Mouse (Mus musculus): ENCODE measurements around the gene Szrd1. TPM values are rescaled to one million over a fixed set of nuclear protein-coding genes. Genes with fewer than 3 reads are reported as not detected.

Szrd1 gene
- polyA plus RNA-seq, 1 experiment from 2014 or later, result 24.7 TPM

DNA sequence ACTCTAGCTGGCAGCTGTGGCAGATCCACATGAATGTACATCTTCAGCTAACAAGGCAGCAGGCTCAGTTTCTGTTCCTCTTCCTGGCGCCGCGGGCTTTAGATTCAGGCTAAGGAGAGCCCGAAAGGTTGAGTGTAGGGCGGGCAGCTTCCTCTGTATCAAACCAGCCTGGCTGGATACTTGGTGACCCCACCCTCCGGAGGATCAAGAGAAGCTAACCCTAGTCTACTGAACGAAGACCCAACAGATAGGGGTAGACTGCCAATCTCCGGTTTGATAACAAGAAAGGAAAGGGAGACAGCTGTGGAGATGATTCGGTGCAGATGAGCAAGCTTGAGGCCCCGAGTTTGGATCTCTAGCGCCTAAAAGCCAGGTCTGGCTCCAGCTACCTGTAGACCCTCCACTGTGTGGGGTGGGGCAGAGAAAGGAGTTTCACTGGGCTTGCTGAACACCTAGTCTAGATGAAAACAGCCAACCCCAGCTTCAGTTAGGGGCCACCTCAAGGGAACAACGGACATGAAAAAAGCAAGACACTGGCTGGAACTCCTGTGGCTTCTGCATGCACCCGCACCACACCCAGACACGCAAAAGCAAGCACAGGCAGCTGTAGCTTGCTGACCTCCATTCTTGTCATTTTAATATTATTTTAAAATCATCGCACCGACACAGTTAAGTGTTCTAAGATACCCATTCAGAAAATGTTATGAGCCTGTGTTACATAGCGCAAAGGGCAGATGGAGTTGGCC lies 62.6 kb downstream of the Szrd1 start:
- Histone ChIP-seq H3K9ac (ENCODE audit: low read depth, low read length) (peak overlapping the region; percentile 90), H3K27me3 (replicated peaks; ENCODE audit: control insufficient read depth, insufficient read depth, low read length) (no peaks in the 10 kb centered on the region), H3K9me3 (ENCODE audit: control insufficient read depth, low read length) (no peaks in the 10 kb centered on the region), H3K4me1 (replicated peaks; ENCODE audit: control insufficient read depth, insufficient read depth, low read length) (peaks cover 26% of the 10 kb centered on the region), H3K4me2 (peak overlapping the region; percentile 91), H3K4me3 (ENCODE audit: low read depth, low read length) (peak overlapping the region; percentile 99), H3K36me3 (ENCODE audit: control insufficient read depth, insufficient read depth, low read length) (peaks cover 18% of the 10 kb centered on the region), H3K27ac (ENCODE audit: low read depth, low read length) (peak overlapping the region; percentile 97)
- ATAC-seq (replicated peaks; ENCODE audit: low FRiP score) (peak; percentile 84), DNase-seq (ENCODE audit: low spot score) (peak; percentile 46)
- WGBS, result 36% methylated on average over 17 of the region's 17 CpGs

DNA sequence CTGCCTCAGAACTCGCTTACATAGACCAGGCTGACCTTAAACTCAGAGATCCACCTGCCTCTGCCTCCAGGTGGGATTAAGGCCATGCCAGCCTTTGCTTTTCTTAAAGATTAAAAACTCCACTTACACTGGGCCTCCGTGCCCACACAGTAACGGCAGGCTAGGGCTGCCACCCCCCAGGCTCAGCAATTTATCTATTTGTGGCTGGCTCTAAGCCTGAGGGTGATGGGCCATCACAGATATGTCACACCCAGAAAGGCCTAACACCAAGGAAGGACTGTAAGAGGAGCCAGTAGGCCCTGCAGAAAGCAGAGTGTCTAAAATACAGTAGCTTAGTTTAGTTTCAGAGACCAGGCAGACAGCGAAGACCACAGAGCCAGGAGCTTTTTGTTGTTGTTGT lies 65.5 kb downstream of the Szrd1 start:
- Histone ChIP-seq H3K36me3 (ENCODE audit: control insufficient read depth, insufficient read depth, low read length) (peaks cover 38% of the 10 kb centered on the region), H3K4me2 (peak overlapping the region; percentile 91), H3K4me3 (ENCODE audit: low read depth, low read length) (peak overlapping the region; percentile 24; the same call in 1 of the 2 replicates), H3K9me3 (ENCODE audit: control insufficient read depth, low read length) (no peaks in the 10 kb centered on the region), H3K27ac (ENCODE audit: low read depth, low read length) (peak overlapping the region; percentile 74), H3K9ac (ENCODE audit: low read depth, low read length) (peak overlapping the region; percentile 11; the same call in 1 of the 2 replicates), H3K4me1 (replicated peaks; ENCODE audit: control insufficient read depth, insufficient read depth, low read length) (peaks cover 36% of the 10 kb centered on the region), H3K27me3 (replicated peaks; ENCODE audit: control insufficient read depth, insufficient read depth, low read length) (no peaks in the 10 kb centered on the region)
- WGBS, result 60% methylated on average over 4 of the region's 4 CpGs
- ATAC-seq (replicated peaks; ENCODE audit: low FRiP score), result peak; percentile 73
- DNase-seq (ENCODE audit: low spot score), result no peak

DNA sequence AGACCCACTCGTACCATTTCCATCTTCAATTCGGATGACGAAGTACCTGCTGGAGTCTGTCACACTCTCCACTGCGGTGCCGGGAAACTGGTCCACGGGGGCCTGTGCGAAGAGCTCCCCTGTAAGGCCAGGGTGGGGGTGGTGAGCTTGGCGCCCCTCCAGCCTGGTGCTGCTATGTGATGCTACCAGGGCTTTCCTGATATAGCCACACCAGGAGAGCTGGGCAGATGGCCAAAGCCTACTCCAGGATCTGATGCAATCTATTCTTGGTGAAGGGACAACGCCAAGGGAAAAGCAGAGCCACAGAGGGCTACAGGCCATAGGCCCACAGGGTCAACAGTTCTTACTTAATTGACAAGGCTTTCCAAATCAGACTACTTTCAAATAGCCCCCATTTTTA lies 65.9 kb downstream of the Szrd1 start:
- Histone ChIP-seq H3K4me3 (ENCODE audit: low read depth, low read length) (peak overlapping the region; percentile 24; the same call in 1 of the 2 replicates), H3K4me2 (peak overlapping the region; percentile 91), H3K27ac (ENCODE audit: low read depth, low read length) (peak overlapping the region; percentile 74), H3K27me3 (replicated peaks; ENCODE audit: control insufficient read depth, insufficient read depth, low read length) (no peaks in the 10 kb centered on the region), H3K36me3 (ENCODE audit: control insufficient read depth, insufficient read depth, low read length) (peaks cover 42% of the 10 kb centered on the region), H3K4me1 (replicated peaks; ENCODE audit: control insufficient read depth, insufficient read depth, low read length) (peaks cover 40% of the 10 kb centered on the region), H3K9ac (ENCODE audit: low read depth, low read length) (peak overlapping the region; percentile 11), H3K9me3 (ENCODE audit: control insufficient read depth, low read length) (no peaks in the 10 kb centered on the region)
- 88% methylated on average over 9 of the region's 9 CpGs for WGBS
- no peak for ATAC-seq (replicated peaks; ENCODE audit: low FRiP score)
- no peak for DNase-seq (ENCODE audit: low spot score)

DNA sequence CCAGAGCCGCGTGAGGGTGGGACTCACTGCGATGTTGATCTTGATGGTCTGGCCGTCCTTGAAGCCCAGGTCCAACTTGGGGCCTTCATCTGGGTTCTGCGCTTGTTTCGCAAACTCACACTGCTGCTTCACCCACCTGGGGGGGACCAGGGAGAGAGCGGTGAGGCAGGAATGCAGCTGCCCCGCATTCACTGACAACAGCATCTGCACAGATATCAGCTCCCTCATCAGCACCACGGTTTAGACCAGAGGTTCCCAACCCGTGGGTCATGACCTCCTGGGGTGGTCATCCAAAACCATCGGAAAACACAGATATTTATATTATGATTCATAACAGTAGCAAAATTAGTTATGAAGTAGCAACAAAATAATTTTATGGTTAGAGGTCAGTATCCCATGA lies 67.1 kb downstream of the Szrd1 start:
- DNase-seq (ENCODE audit: low spot score), result no peak
- ATAC-seq (replicated peaks; ENCODE audit: low FRiP score), result no peak
- no peak overlapping the region for H3K9ac ChIP-seq (ENCODE audit: low read depth, low read length)
- H3K27ac ChIP-seq (ENCODE audit: low read depth, low read length), result no peak overlapping the region
- no peak overlapping the region for H3K4me3 ChIP-seq (ENCODE audit: low read depth, low read length)
- H3K4me2 ChIP-seq, result no peak overlapping the region
- no peaks in the 10 kb centered on the region for H3K9me3 ChIP-seq (ENCODE audit: control insufficient read depth, low read length)
- 89% methylated on average over 11 of the region's 11 CpGs for WGBS
- H3K27me3 ChIP-seq (replicated peaks; ENCODE audit: control insufficient read depth, insufficient read depth, low read length), result no peaks in the 10 kb centered on the region
- H3K4me1 ChIP-seq (replicated peaks; ENCODE audit: control insufficient read depth, insufficient read depth, low read length), result peaks cover 50% of the 10 kb centered on the region
- H3K36me3 ChIP-seq (ENCODE audit: control insufficient read depth, insufficient read depth, low read length), result peaks cover 54% of the 10 kb centered on the region

DNA sequence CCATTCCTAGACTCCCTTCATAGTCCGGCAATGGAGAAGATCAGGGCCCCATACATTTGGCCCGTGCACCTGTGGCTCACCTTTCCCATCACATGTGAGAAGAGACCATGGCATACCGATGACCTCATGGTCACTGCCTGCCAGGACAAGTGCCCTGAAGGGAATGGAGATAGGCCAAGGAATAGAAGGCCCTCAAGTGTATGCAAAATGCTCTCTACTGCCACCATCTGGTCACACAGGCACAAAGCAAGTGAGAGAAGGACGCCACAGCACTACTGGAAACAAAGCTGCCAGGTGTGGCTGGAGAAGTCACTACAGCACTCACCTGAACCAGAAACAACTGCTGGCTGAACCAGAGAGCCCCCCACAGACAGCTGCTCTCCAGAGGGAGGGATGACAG lies 69.8 kb downstream of the Szrd1 start:
- Histone ChIP-seq H3K36me3 (ENCODE audit: control insufficient read depth, insufficient read depth, low read length) (peaks cover 70% of the 10 kb centered on the region), H3K9ac (ENCODE audit: low read depth, low read length) (no peak overlapping the region; the same call in 1 of the 2 replicates), H3K27me3 (replicated peaks; ENCODE audit: control insufficient read depth, insufficient read depth, low read length) (no peaks in the 10 kb centered on the region), H3K27ac (ENCODE audit: low read depth, low read length) (peak overlapping the region; percentile 84), H3K4me2 (no peak overlapping the region), H3K9me3 (ENCODE audit: control insufficient read depth, low read length) (no peaks in the 10 kb centered on the region), H3K4me1 (replicated peaks; ENCODE audit: control insufficient read depth, insufficient read depth, low read length) (peaks cover 36% of the 10 kb centered on the region), H3K4me3 (ENCODE audit: low read depth, low read length) (no peak overlapping the region)
- ATAC-seq (replicated peaks; ENCODE audit: low FRiP score) (no peak), DNase-seq (ENCODE audit: low spot score) (peak; percentile 56)
- 58% methylated on average over 4 of the region's 4 CpGs for WGBS

DNA sequence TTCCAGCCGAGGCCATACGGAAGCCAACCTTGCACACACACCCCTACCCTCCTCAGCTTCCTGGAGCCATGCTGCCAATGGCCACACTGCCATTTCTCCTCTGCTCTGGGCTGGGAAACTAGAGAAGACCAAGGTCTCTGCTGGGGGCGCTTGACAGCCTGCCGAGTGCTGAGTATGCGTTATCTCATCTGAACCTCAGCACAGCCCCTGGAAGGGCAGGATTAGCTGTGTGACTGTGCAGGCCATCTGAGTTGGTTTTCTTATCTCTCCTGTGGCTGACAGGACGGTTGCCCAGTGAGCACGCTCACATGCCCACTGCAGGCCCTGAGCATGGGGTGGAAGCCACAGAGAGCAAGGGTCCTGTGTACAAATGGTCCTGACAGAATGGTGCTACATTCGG lies 70.9 kb downstream of the Szrd1 start:
- Histone ChIP-seq H3K4me2 (peak overlapping the region; percentile 56), H3K27me3 (replicated peaks; ENCODE audit: control insufficient read depth, insufficient read depth, low read length) (no peaks in the 10 kb centered on the region), H3K4me3 (ENCODE audit: low read depth, low read length) (no peak overlapping the region), H3K4me1 (replicated peaks; ENCODE audit: control insufficient read depth, insufficient read depth, low read length) (peaks cover 30% of the 10 kb centered on the region), H3K9ac (ENCODE audit: low read depth, low read length) (peak overlapping the region; percentile 38), H3K36me3 (ENCODE audit: control insufficient read depth, insufficient read depth, low read length) (peaks cover 70% of the 10 kb centered on the region), H3K9me3 (ENCODE audit: control insufficient read depth, low read length) (no peaks in the 10 kb centered on the region), H3K27ac (ENCODE audit: low read depth, low read length) (peak overlapping the region; percentile 84)
- peak; percentile 48 for DNase-seq (ENCODE audit: low spot score)
- 46% methylated on average over 8 of the region's 8 CpGs for WGBS
- peak; percentile 87 for ATAC-seq (replicated peaks; ENCODE audit: low FRiP score)

DNA sequence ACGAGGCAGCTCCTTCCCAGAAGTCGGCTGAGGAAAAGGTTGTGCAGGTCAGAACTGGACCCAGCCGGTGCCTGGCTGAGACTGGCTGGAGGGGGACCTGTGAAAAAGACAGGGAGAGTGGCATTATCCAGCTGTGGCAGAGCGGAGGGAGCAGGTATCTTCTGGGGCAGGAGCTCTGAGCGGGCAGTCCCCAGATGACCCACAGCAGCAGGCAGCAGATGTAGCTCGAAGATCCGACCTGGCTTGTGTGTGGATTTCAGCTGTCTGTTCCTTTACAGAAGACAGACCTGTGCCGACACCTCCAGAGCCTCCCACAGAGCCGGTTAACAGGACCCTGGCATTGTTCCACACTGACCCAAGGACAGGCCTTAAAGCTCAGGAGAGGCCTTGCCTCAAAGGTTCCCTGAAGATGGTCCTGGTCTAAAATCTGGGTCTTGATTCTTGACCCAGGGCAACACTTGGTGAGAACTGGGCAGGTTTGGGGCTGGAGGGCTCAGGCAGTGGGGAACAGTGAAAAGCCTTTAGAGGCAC lies 72.0 kb downstream of the Szrd1 start:
- H3K9ac ChIP-seq (ENCODE audit: low read depth, low read length), result no peak overlapping the region
- ATAC-seq (replicated peaks; ENCODE audit: low FRiP score) (no peak), DNase-seq (ENCODE audit: low spot score) (no peak)
- peaks cover 24% of the 10 kb centered on the region for H3K4me1 ChIP-seq (replicated peaks; ENCODE audit: control insufficient read depth, insufficient read depth, low read length)
- no peaks in the 10 kb centered on the region for H3K9me3 ChIP-seq (ENCODE audit: control insufficient read depth, low read length)
- 89% methylated on average over 9 of the region's 9 CpGs for WGBS
- no peaks in the 10 kb centered on the region for H3K27me3 ChIP-seq (replicated peaks; ENCODE audit: control insufficient read depth, insufficient read depth, low read length)
- H3K4me3 ChIP-seq (ENCODE audit: low read depth, low read length), result no peak overlapping the region
- H3K36me3 ChIP-seq (ENCODE audit: control insufficient read depth, insufficient read depth, low read length), result peaks cover 62% of the 10 kb centered on the region
- no peak overlapping the region; the same call in 1 of the 2 replicates for H3K27ac ChIP-seq (ENCODE audit: low read depth, low read length)
- peak overlapping the region; percentile 56 for H3K4me2 ChIP-seq

DNA sequence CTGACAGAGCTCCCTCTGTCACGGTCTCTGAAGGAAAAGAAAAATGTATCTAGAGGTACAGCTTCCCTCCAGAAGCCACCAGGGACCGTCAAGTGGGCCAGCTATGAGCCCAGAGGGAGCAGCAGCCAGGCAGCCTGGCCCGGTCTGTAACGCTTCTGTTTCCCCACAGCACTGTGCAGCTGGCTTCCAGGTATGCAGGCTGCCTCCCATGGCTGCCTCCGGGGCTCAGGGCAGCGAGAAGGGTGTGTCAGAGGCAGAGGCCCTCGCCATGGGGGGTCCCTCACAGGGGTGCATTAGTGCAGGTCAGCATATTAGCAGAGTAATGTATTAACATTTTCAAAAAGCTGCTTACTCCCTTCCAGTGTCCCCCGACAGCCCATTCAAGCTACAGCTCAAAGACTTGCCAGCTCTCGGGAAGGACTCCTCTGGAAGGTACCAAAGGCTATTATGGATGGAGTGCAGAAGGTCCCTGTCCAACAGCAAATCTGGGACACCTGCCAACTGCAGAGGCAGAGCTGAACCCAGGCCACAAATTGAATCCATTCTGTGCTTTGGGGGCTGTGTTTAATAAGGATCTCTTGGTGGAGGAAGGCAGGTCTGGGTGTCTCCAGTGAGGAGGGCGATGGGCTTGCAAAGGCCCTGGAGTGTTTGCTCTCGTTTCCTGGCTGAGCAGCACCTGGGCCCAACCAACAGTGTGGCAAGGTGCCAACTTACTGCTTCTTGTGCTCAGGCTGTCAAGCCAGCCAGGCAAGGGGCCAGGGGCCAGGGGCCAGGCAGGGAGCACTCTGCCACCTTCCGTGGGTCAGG lies 72.7 kb downstream of the Szrd1 start:
- Histone ChIP-seq H3K9ac (ENCODE audit: low read depth, low read length) (no peak overlapping the region), H3K36me3 (ENCODE audit: control insufficient read depth, insufficient read depth, low read length) (peaks cover 56% of the 10 kb centered on the region), H3K4me2 (no peak overlapping the region), H3K4me1 (replicated peaks; ENCODE audit: control insufficient read depth, insufficient read depth, low read length) (peaks cover 24% of the 10 kb centered on the region), H3K4me3 (ENCODE audit: low read depth, low read length) (no peak overlapping the region), H3K9me3 (ENCODE audit: control insufficient read depth, low read length) (no peaks in the 10 kb centered on the region), H3K27ac (ENCODE audit: low read depth, low read length) (peak overlapping the region; percentile 19; the same call in 1 of the 2 replicates), H3K27me3 (replicated peaks; ENCODE audit: control insufficient read depth, insufficient read depth, low read length) (no peaks in the 10 kb centered on the region)
- DNase-seq (ENCODE audit: low spot score) (no peak), ATAC-seq (replicated peaks; ENCODE audit: low FRiP score) (no peak)
- WGBS, result 90% methylated on average over 12 of the region's 12 CpGs

All from liver, embryonic 11.5 days (tissue).